Mouse (Mus musculus): ENCODE results near the gene Fam83e. TPM values are rescaled to one million over a fixed set of nuclear protein-coding genes. Genes with fewer than 3 reads are reported as not detected.

The Fam83e gene
- polyA plus RNA-seq, 1 experiment from 2014 or later: 0.33 TPM

GRCm38 (mm10) chr7:45716460-45716857 lies 4.6 kb upstream of the Fam83e start:
- peak overlapping the region; percentile 95 for H3K4me2 ChIP-seq
- H3K4me1 ChIP-seq (replicated peaks): peaks cover 76% of the 10 kb centered on the region
- H3K27me3 ChIP-seq: no peaks in the 10 kb centered on the region
- H3K9me3 ChIP-seq (replicated peaks): no peaks in the 10 kb centered on the region
- H3K36me3 ChIP-seq (replicated peaks): peaks cover 49% of the 10 kb centered on the region
- ATAC-seq (ENCODE audit: insufficient read depth): no peak
- peak overlapping the region; percentile 80 for H3K27ac ChIP-seq (replicated peaks)
- H3K9ac ChIP-seq: peak overlapping the region; percentile 81
- WGBS (ENCODE audit: insufficient replicate concordance): 74% methylated on average over 3 of the region's 3 CpGs
- H3K4me3 ChIP-seq (replicated peaks): peak overlapping the region; percentile 90

- Histone ChIP-seq H3K9ac (peak overlapping the region; percentile 81), H3K36me3 (replicated peaks) (peaks cover 49% of the 10 kb centered on the region), H3K27ac (replicated peaks) (peak overlapping the region; percentile 80), H3K9me3 (replicated peaks) (no peaks in the 10 kb centered on the region), H3K4me2 (peak overlapping the region; percentile 95), H3K4me3 (replicated peaks) (peak overlapping the region; percentile 90), H3K27me3 (no peaks in the 10 kb centered on the region), H3K4me1 (replicated peaks) (peaks cover 75% of the 10 kb centered on the region)
- 5% methylated on average over 31 of the region's 31 CpGs for WGBS (ENCODE audit: insufficient replicate concordance)
- peak; percentile 26 for ATAC-seq (ENCODE audit: insufficient read depth)
Measured at GRCm38 (mm10) chr7:45716952-45717917, 3.8 kb upstream of the Fam83e start.

GRCm38 (mm10) chr7:45717918-45718297 lies 3.1 kb upstream of the Fam83e start, which contains the start of gene Sphk2:
Gene Sphk2, minus strand, starts transcription at chr7:45718002.
- Histone ChIP-seq H3K9me3 (replicated peaks) (no peaks in the 10 kb centered on the region), H3K4me3 (replicated peaks) (peak within 1 kb of the TSS; percentile 90), H3K27me3 (no peaks in the 10 kb centered on the region), H3K27ac (replicated peaks) (peak within 1 kb of the TSS; percentile 80), H3K4me2 (peak within 1 kb of the TSS; percentile 95), H3K36me3 (replicated peaks) (peaks cover 48% of the 10 kb centered on the region), H3K9ac (peak within 1 kb of the TSS; percentile 91), H3K4me1 (replicated peaks) (peaks cover 69% of the 10 kb centered on the region)
- WGBS (ENCODE audit: insufficient replicate concordance): under 1% methylated on average over 41 of the region's 41 CpGs
- ATAC-seq (ENCODE audit: insufficient read depth): peak; percentile 64

- peak overlapping the region; percentile 75 for H3K27ac ChIP-seq (replicated peaks)
- peak overlapping the region; percentile 91 for H3K9ac ChIP-seq
- peak overlapping the region; percentile 90 for H3K4me3 ChIP-seq (replicated peaks)
- WGBS (ENCODE audit: insufficient replicate concordance): under 1% methylated on average over 20 of the region's 20 CpGs
- H3K36me3 ChIP-seq (replicated peaks): peaks cover 48% of the 10 kb centered on the region
- H3K27me3 ChIP-seq: no peaks in the 10 kb centered on the region
- no peak for ATAC-seq (ENCODE audit: insufficient read depth)
- no peaks in the 10 kb centered on the region for H3K9me3 ChIP-seq (replicated peaks)
- peak overlapping the region; percentile 95 for H3K4me2 ChIP-seq
- H3K4me1 ChIP-seq (replicated peaks): peaks cover 64% of the 10 kb centered on the region
Measured at GRCm38 (mm10) chr7:45718331-45718730, 2.7 kb upstream of the Fam83e start.

- Histone ChIP-seq H3K4me1 (replicated peaks) (peaks cover 56% of the 10 kb centered on the region), H3K4me2 (peak overlapping the region; percentile 95), H3K36me3 (replicated peaks) (peaks cover 51% of the 10 kb centered on the region), H3K4me3 (replicated peaks) (peak overlapping the region; percentile 90), H3K27me3 (no peaks in the 10 kb centered on the region), H3K9ac (peak overlapping the region; percentile 91), H3K27ac (replicated peaks) (peak overlapping the region; percentile 75), H3K9me3 (replicated peaks) (no peaks in the 10 kb centered on the region)
- ATAC-seq (ENCODE audit: insufficient read depth): no peak
- 64% methylated on average over 10 of the region's 10 CpGs for WGBS (ENCODE audit: insufficient replicate concordance)
Measured at GRCm38 (mm10) chr7:45719180-45719579, 1.8 kb upstream of the Fam83e start.

DNA sequence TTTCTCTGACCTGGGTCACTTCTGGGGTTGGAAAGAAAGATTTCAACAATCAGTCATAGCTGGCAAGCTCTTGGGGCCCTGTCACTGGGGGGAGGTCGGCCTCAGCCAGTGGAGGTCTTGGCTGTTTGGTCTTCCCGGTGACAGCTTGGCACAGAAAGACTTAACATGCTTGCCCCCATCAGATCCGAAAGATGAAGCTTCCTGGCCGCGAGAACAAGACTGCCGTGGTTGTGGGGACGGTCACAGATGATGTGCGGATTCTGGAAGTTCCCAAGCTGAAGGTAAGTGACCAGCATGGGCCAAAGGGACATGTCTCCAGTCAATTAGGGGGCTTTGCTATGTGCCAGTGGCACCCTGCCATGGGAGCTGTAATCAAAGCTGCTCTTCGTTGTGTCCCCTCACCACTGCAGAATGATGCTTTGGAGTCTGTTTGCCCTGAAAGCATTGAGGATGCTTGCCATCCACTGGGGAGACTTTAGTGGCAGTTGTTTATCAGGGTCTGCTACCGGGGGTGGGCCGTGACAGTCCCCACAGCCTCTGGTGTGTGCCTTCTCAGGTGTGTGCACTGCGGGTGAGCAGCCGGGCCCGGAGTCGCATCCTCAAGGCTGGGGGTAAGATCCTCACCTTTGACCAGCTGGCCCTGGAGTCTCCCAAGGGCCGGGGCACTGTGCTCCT lies 1.1 kb upstream of the Fam83e start:
- no peaks in the 10 kb centered on the region for H3K9me3 ChIP-seq (replicated peaks)
- 81% methylated on average over 16 of the region's 16 CpGs for WGBS (ENCODE audit: insufficient replicate concordance)
- H3K27me3 ChIP-seq: no peaks in the 10 kb centered on the region
- peak overlapping the region; percentile 95 for H3K4me2 ChIP-seq
- H3K27ac ChIP-seq (replicated peaks): 0 out of 2 replicates have a peak overlapping the region, but pooled peaks have one; percentile 19
- ATAC-seq (ENCODE audit: insufficient read depth): no peak
- H3K4me1 ChIP-seq (replicated peaks): peaks cover 49% of the 10 kb centered on the region
- peak overlapping the region; percentile 91; the same call in 1 of the 2 replicates for H3K9ac ChIP-seq
- peak overlapping the region; percentile 90 for H3K4me3 ChIP-seq (replicated peaks)
- H3K36me3 ChIP-seq (replicated peaks): peaks cover 58% of the 10 kb centered on the region

GRCm38 (mm10) chr7:45721234-45721571 lies 191 bp downstream of the Fam83e start:
- Histone ChIP-seq H3K4me2 (no peak overlapping the region), H3K4me1 (replicated peaks) (peaks cover 37% of the 10 kb centered on the region), H3K36me3 (replicated peaks) (peaks cover 71% of the 10 kb centered on the region), H3K27ac (replicated peaks) (no peak overlapping the region), H3K27me3 (no peaks in the 10 kb centered on the region), H3K9ac (no peak overlapping the region), H3K9me3 (replicated peaks) (no peaks in the 10 kb centered on the region), H3K4me3 (replicated peaks) (no peak overlapping the region)
- 75% methylated on average over 7 of the region's 7 CpGs for WGBS (ENCODE audit: insufficient replicate concordance)
- no peak for ATAC-seq (ENCODE audit: insufficient read depth)

- H3K27ac ChIP-seq (replicated peaks): no peak overlapping the region
- no peak for ATAC-seq (ENCODE audit: insufficient read depth)
- no peaks in the 10 kb centered on the region for H3K27me3 ChIP-seq
- H3K9ac ChIP-seq: no peak overlapping the region
- H3K36me3 ChIP-seq (replicated peaks): peaks cover 71% of the 10 kb centered on the region
- H3K4me2 ChIP-seq: no peak overlapping the region
- no peak overlapping the region for H3K4me3 ChIP-seq (replicated peaks)
- WGBS (ENCODE audit: insufficient replicate concordance): 66% methylated on average over 13 of the region's 13 CpGs
- peaks cover 31% of the 10 kb centered on the region for H3K4me1 ChIP-seq (replicated peaks)
- H3K9me3 ChIP-seq (replicated peaks): no peaks in the 10 kb centered on the region
Measured at GRCm38 (mm10) chr7:45721642-45722347, 783 bp downstream of the Fam83e start.

GRCm38 (mm10) chr7:45722348-45722713 lies 1.3 kb downstream of the Fam83e start:
- WGBS (ENCODE audit: insufficient replicate concordance): 77% methylated on average over 13 of the region's 13 CpGs
- H3K27me3 ChIP-seq: no peaks in the 10 kb centered on the region
- H3K9me3 ChIP-seq (replicated peaks): no peaks in the 10 kb centered on the region
- no peak overlapping the region for H3K27ac ChIP-seq (replicated peaks)
- H3K36me3 ChIP-seq (replicated peaks): peaks cover 71% of the 10 kb centered on the region
- H3K9ac ChIP-seq: no peak overlapping the region
- no peak overlapping the region for H3K4me3 ChIP-seq (replicated peaks)
- H3K4me1 ChIP-seq (replicated peaks): peaks cover 28% of the 10 kb centered on the region
- H3K4me2 ChIP-seq: no peak overlapping the region
- ATAC-seq (ENCODE audit: insufficient read depth): no peak

- no peaks in the 10 kb centered on the region for H3K9me3 ChIP-seq (replicated peaks)
- H3K36me3 ChIP-seq (replicated peaks): peaks cover 71% of the 10 kb centered on the region
- no peaks in the 10 kb centered on the region for H3K27me3 ChIP-seq
- no peak overlapping the region for H3K9ac ChIP-seq
- no peak overlapping the region for H3K4me3 ChIP-seq (replicated peaks)
- 77% methylated on average over 4 of the region's 4 CpGs for WGBS (ENCODE audit: insufficient replicate concordance)
- no peak for ATAC-seq (ENCODE audit: insufficient read depth)
- peaks cover 31% of the 10 kb centered on the region for H3K4me1 ChIP-seq (replicated peaks)
- no peak overlapping the region for H3K27ac ChIP-seq (replicated peaks)
- H3K4me2 ChIP-seq: no peak overlapping the region
Measured at GRCm38 (mm10) chr7:45723301-45723700, 2.3 kb downstream of the Fam83e start.

DNA sequence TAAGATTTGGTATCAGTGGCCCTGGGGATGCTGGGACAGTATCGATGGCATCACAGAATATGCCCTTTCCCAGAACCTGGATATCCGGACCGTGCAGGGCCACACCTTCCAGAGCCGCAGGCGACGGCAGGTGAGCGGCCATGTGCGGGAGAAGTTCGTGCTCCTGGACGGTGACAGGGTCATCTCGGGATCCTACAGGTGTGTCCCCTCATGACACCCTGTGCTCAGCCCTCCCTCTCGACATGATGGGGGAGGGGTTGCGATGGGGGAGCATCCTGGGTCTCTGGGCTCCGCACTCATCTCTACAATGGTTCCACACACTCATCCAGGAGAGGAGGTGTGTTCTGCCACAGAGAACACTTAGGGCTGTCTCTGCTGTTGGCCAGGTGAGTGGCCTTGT lies 2.8 kb downstream of the Fam83e start:
- no peak overlapping the region for H3K4me3 ChIP-seq (replicated peaks)
- H3K9ac ChIP-seq: no peak overlapping the region
- H3K36me3 ChIP-seq (replicated peaks): peaks cover 71% of the 10 kb centered on the region
- ATAC-seq (ENCODE audit: insufficient read depth): no peak
- peaks cover 28% of the 10 kb centered on the region for H3K4me1 ChIP-seq (replicated peaks)
- no peaks in the 10 kb centered on the region for H3K27me3 ChIP-seq
- no peaks in the 10 kb centered on the region for H3K9me3 ChIP-seq (replicated peaks)
- no peak overlapping the region for H3K27ac ChIP-seq (replicated peaks)
- 83% methylated on average over 14 of the region's 14 CpGs for WGBS (ENCODE audit: insufficient replicate concordance)
- no peak overlapping the region for H3K4me2 ChIP-seq

All from liver, embryonic 15.5 days (tissue).